Mouse (Mus musculus) CH12.LX (cell line): ENCODE data around the gene Cyp8b1. TPM values are rescaled to one million over a fixed set of nuclear protein-coding genes. Genes with fewer than 3 reads are reported as not detected.
A peak's percentile ranks its signal among the peaks of the same experiment; 100 is the strongest.

Experiments used
- DNase-seq: peaks from one replicate; pipeline ENCODE4 v3.0.0-alpha.2; 2013; ENCODE audit errors: extremely low read depth
- H3K27ac ChIP-seq: 2 replicates; pipeline ENCODE4 v1.5.1; 2012; ENCODE audit warnings: low read depth, mild to moderate bottlenecking, control low read depth, moderate library complexity; ENCODE audit not compliant: insufficient read depth
- H3K27me3 ChIP-seq: replicated peaks from 2 replicates; pipeline ENCODE3; 2012; ENCODE audit warnings: inconsistent platforms
- H3K36me3 ChIP-seq, 2 experiments: replicated peaks in 1 of 2; 2 replicates each; pipeline versions ENCODE3 to v1.6.1; 2012; ENCODE audit warnings: inconsistent platforms in 1 of 2, low read length in 1 of 2, mild to moderate bottlenecking in 1 of 2, mixed read lengths in 1 of 2, moderate library complexity in 1 of 2; ENCODE audit not compliant: control insufficient read depth in 1 of 2, insufficient read depth in 1 of 2
- H3K4me1 ChIP-seq, 2 experiments: 2 replicates each; pipeline ENCODE4 v1.6.1; 2012; ENCODE audit warnings: inconsistent platforms in 1 of 2, moderate library complexity in 1 of 2; ENCODE audit not compliant: insufficient read depth in 2 of 2, control insufficient read depth in 1 of 2
- H3K4me2 ChIP-seq: 2 replicates; pipeline ENCODE4 v1.6.1; 2012; ENCODE audit warnings: low read depth, mild to moderate bottlenecking, control low read depth; ENCODE audit not compliant: poor library complexity, insufficient read depth, severe bottlenecking
- H3K4me3 ChIP-seq, 3 experiments: fragments of 150-350 bp in 1 of 3; sonication (generic) in 1 of 3; replicated peaks in 1 of 3; 2 replicates each; pipeline versions ENCODE3 to v1.5.1; 2011 to 2012; ENCODE audit warnings: low read depth in 2 of 3, low read length in 2 of 3, mild to moderate bottlenecking in 2 of 3, moderate library complexity in 2 of 3, control low read depth in 1 of 3, improper control_type of control experiment in 1 of 3, inconsistent platforms in 1 of 3, mixed read lengths in 1 of 3; ENCODE audit not compliant: poor library complexity in 1 of 3
- H3K79me2 ChIP-seq: replicated peaks from 2 replicates; pipeline ENCODE4 v1.6.1; 2012; ENCODE audit warnings: mild to moderate bottlenecking, moderate library complexity; ENCODE audit not compliant: control insufficient read depth, poor library complexity, insufficient read depth, severe bottlenecking; ENCODE audit errors: extremely low read depth
- H3K9ac ChIP-seq: 2 replicates; pipeline ENCODE4 v1.6.1; 2012; ENCODE audit warnings: low read depth, mild to moderate bottlenecking, control low read depth, moderate library complexity; ENCODE audit not compliant: insufficient read depth
- H3K9me3 ChIP-seq: replicated peaks from 2 replicates; pipeline ENCODE3; 2012; ENCODE audit warnings: low read length, inconsistent platforms, mixed read lengths
- CHD1 ChIP-seq: IDR thresholded peaks from 2 replicates; pipeline ENCODE4 v1.6.1; 2012; ENCODE audit warnings: low read depth, low read length, improper control_type of control experiment, inconsistent platforms
- CHD2 ChIP-seq: IDR thresholded peaks from 2 replicates; pipeline ENCODE4 v1.6.1; 2011; ENCODE audit warnings: low read length, improper control_type of control experiment
- CTCF ChIP-seq, 2 experiments: IDR thresholded peaks in 1 of 2; conservative IDR thresholded peaks in 1 of 2; 2 replicates each; pipeline ENCODE4 v1.5.1; 2011 to 2012; ENCODE audit warnings: low read depth in 2 of 2, low read length in 2 of 2, improper control_type of control experiment in 1 of 2, inconsistent platforms in 1 of 2, mild to moderate bottlenecking in 1 of 2, moderate library complexity in 1 of 2
- E2F4 ChIP-seq: IDR thresholded peaks from 2 replicates; pipeline ENCODE4 v1.6.1; 2011; ENCODE audit warnings: low read depth, low read length, improper control_type of control experiment; ENCODE audit not compliant: insufficient replicate concordance
- ELF1 ChIP-seq: IDR thresholded peaks from 2 replicates; pipeline ENCODE4 v1.6.1; 2014; ENCODE audit warnings: low read depth, mild to moderate bottlenecking, inconsistent platforms, low read length, improper control_type of control experiment
- EP300 ChIP-seq: IDR thresholded peaks from 2 replicates; pipeline ENCODE4 v1.6.1; 2011; ENCODE audit warnings: low read length, improper control_type of control experiment
- ETS1 ChIP-seq: conservative IDR thresholded peaks from 2 replicates; pipeline ENCODE4 v1.6.1; 2012; ENCODE audit warnings: low read depth, mild to moderate bottlenecking, inconsistent platforms, low read length, improper control_type of control experiment, moderate library complexity
- IRF4 ChIP-seq: IDR thresholded peaks from 2 replicates; pipeline ENCODE4 v1.6.1; 2014; ENCODE audit warnings: low read depth, mild to moderate bottlenecking, inconsistent platforms, low read length, improper control_type of control experiment
- JUN ChIP-seq: IDR thresholded peaks from 2 replicates; pipeline ENCODE4 v1.6.1; 2011; ENCODE audit warnings: low read depth, mild to moderate bottlenecking, low read length, improper control_type of control experiment, moderate library complexity; ENCODE audit not compliant: insufficient read depth
- MAX ChIP-seq: IDR thresholded peaks from 2 replicates; pipeline ENCODE4 v1.6.1; 2011; ENCODE audit warnings: low read length, improper control_type of control experiment
- MEF2A ChIP-seq: IDR thresholded peaks from 2 replicates; pipeline ENCODE4 v1.6.1; 2014; ENCODE audit warnings: low read depth, mild to moderate bottlenecking, inconsistent platforms, low read length, improper control_type of control experiment, borderline replicate concordance
- NELFE ChIP-seq: IDR thresholded peaks from 2 replicates; pipeline ENCODE4 v1.6.1; 2011; ENCODE audit warnings: low read depth, low read length, improper control_type of control experiment
- NRF1 ChIP-seq: IDR thresholded peaks from 2 replicates; pipeline ENCODE4 v1.6.1; 2014; ENCODE audit warnings: low read depth, mild to moderate bottlenecking, inconsistent platforms, low read length, improper control_type of control experiment, moderate library complexity
- PAX5 ChIP-seq: IDR thresholded peaks from 2 replicates; pipeline ENCODE4 v1.6.1; 2012; ENCODE audit warnings: low read length, inconsistent platforms, mixed read lengths
- POLR2A ChIP-seq: IDR thresholded peaks from 2 replicates; pipeline ENCODE4 v1.6.1; 2011; ENCODE audit warnings: low read depth, mild to moderate bottlenecking, improper control_type of control experiment, low read length
- RAD21 ChIP-seq: IDR thresholded peaks from 2 replicates; pipeline ENCODE4 v1.6.1; 2011; ENCODE audit warnings: low read depth, mild to moderate bottlenecking, low read length, improper control_type of control experiment, moderate library complexity
- RCOR1 ChIP-seq: conservative IDR thresholded peaks from 2 replicates; pipeline ENCODE4 v1.6.1; 2012; ENCODE audit warnings: low read depth, mild to moderate bottlenecking, inconsistent platforms, low read length, improper control_type of control experiment
- SIN3A ChIP-seq: IDR thresholded peaks from 2 replicates; pipeline ENCODE4 v1.6.1; 2012; ENCODE audit warnings: low read length, improper control_type of control experiment, inconsistent platforms
- SMC3 ChIP-seq: IDR thresholded peaks from 2 replicates; pipeline ENCODE4 v1.6.1; 2011; ENCODE audit warnings: low read depth, low read length, improper control_type of control experiment
- USF1 ChIP-seq: IDR thresholded peaks from 2 replicates; pipeline ENCODE4 v1.6.1; 2014; ENCODE audit warnings: low read depth, mild to moderate bottlenecking, inconsistent platforms, low read length, improper control_type of control experiment
- USF2 ChIP-seq: conservative IDR thresholded peaks from 2 replicates; pipeline ENCODE4 v1.6.1; 2011; ENCODE audit warnings: low read depth, low read length, improper control_type of control experiment
- ZC3H11A ChIP-seq: IDR thresholded peaks from 2 replicates; pipeline ENCODE4 v1.6.1; 2012; ENCODE audit warnings: low read depth, mild to moderate bottlenecking, inconsistent platforms, low read length, improper control_type of control experiment
- ZKSCAN1 ChIP-seq: IDR thresholded peaks from 2 replicates; pipeline ENCODE4 v1.6.1; 2012; ENCODE audit warnings: low read depth, inconsistent platforms, low read length, improper control_type of control experiment, borderline replicate concordance
- dilution Hi-C: fragments of 300-500 bp; cut with MboI; formaldehyde crosslinking; loops from 2 replicates; pipeline ENCODE4 v1.14.3; 2020; ENCODE audit warnings: low sequenced_read_pairs; ENCODE audit not compliant: extremely low pct_unique_long_range_greater_than_20kb, extremely low pct_ligation_motif_present
- in situ Hi-C: fragments of 300-500 bp; cut with MboI; formaldehyde crosslinking; loops from 3 replicates; pipeline ENCODE4 v1.14.3; 2019; ENCODE audit warnings: low sequenced_read_pairs, low pct_ligation_motif_present, low pct_unique_long_range_greater_than_20kb, mixed read lengths
- polyA plus RNA-seq: library from polyadenylated mRNA; unstranded; fragments of >175 nt; gene quantifications from 2 replicates; pipeline ENCODE4 v1.2.1, GENCODE M21; 2012; ENCODE audit warnings: low read depth; ENCODE audit not compliant: insufficient read length
- total RNA-seq, 2 experiments: library from RNA; depleted of rRNA; stranded (reverse); fragments of 300-350 nt in 1 of 2; fragments of >200 nt in 1 of 2; gene quantifications; 2 replicates each; pipeline ENCODE4 v1.2.3; 2012 to 2014

Gene Cyp8b1
- total and polyA plus RNA-seq, 3 experiments: 0.27 TPM; not detected in 2

- H3K9ac ChIP-seq: no peak overlapping the region
- H3K9me3 ChIP-seq: no peaks in the 10 kb centered on the region
- DNase-seq: no peak
- H3K27me3 ChIP-seq: no peaks in the 10 kb centered on the region
- H3K4me1 ChIP-seq: peaks cover 48 to 78% of the 10 kb centered on the region in 2 experiments
- no peak overlapping the region for H3K27ac ChIP-seq
- TF ChIP-seq CTCF (conservative IDR thresholded peaks at IDR 0.05 in 1 of 2, IDR thresholded peaks at IDR 0.05 in 1 of 2; ENCODE audit: low read depth in 2 of 2, low read length in 2 of 2) (no peak), NRF1 (no peak), JUN (no peak)
- H3K36me3 ChIP-seq: peaks cover 0 to 50% of the 10 kb centered on the region in 2 experiments
- no peak overlapping the region for H3K4me3 ChIP-seq
- no peak overlapping the region for H3K4me2 ChIP-seq
- in situ Hi-C loops (no loop called here), dilution Hi-C loops (no loop called here)
- H3K79me2 ChIP-seq: no peaks in the 10 kb centered on the region
Observed at GRCm38 (mm10) chr9:121907356-121908070, 8.6 kb downstream of the Cyp8b1 start.

DNA sequence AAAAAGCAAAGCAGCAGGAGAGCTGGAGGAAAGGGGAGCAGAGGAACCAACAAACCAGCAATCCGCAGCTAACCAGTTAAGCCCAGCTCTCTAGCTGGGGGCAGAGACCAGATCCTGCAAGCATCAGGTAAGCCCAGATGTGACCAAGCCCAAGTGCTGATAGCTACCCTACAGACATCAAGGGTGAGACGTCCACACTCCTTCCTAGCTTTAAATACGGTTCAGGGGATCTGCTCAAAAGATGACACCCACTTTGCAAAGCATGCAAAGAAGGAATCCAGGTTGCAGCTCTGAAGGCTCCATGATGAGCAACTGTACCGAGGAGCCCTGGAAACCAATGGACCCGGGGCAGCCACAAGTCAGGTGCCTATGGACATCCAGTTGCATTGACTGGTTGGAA lies 9.6 kb downstream of the Cyp8b1 start:
- peaks cover 59 to 89% of the 10 kb centered on the region in 2 experiments for H3K4me1 ChIP-seq
- H3K9ac ChIP-seq: no peak overlapping the region
- dilution Hi-C loops (no loop called here), in situ Hi-C loops (no loop called here)
- H3K79me2 ChIP-seq: no peaks in the 10 kb centered on the region
- 0 out of 2 replicates have a peak overlapping the region, but pooled peaks have one; percentile 30 for H3K4me2 ChIP-seq
- TF ChIP-seq CHD2: no peak
- no peak for TF ChIP-seq RAD21
- no peak for TF ChIP-seq RCOR1
- no peak for TF ChIP-seq MEF2A
- no peak for TF ChIP-seq ETS1
- TF ChIP-seq POLR2A: no peak
- TF ChIP-seq NRF1: no peak
- no peak for TF ChIP-seq EP300
- TF ChIP-seq PAX5: no peak
- no peak for TF ChIP-seq MAX
- H3K9me3 ChIP-seq: no peaks in the 10 kb centered on the region
- no peak overlapping the region for H3K27ac ChIP-seq
- DNase-seq: no peak
- no peak overlapping the region for H3K4me3 ChIP-seq
- H3K27me3 ChIP-seq: no peaks in the 10 kb centered on the region
- H3K36me3 ChIP-seq: peaks cover 0 to 44% of the 10 kb centered on the region in 2 experiments

GRCm38 (mm10) chr9:121905556-121906185 lies 10.4 kb downstream of the Cyp8b1 start:
- Histone ChIP-seq H3K9ac (peak overlapping the region; percentile 29; the same call in 1 of the 2 replicates), H3K79me2 (no peaks in the 10 kb centered on the region), H3K9me3 (no peaks in the 10 kb centered on the region), H3K36me3 (peaks cover 0 to 38% of the 10 kb centered on the region in 2 experiments), H3K27me3 (no peaks in the 10 kb centered on the region), H3K4me3 (no peak overlapping the region), H3K4me1 (peaks cover 66 to 97% of the 10 kb centered on the region in 2 experiments), H3K27ac (peak overlapping the region; percentile 72), H3K4me2 (peak overlapping the region; percentile 49)
- DNase-seq: peak; percentile 75
- in situ Hi-C loops: no loop called here
- dilution Hi-C loops: no loop called here
- TF ChIP-seq USF1: no peak
- TF ChIP-seq CHD1: no peak
- peak; percentile 40 for TF ChIP-seq IRF4
- no peak for TF ChIP-seq SIN3A
- TF ChIP-seq MAX: no peak
- peak; percentile 25; the same call in 1 of the 2 replicates for TF ChIP-seq ETS1
- peak; percentile 48; the same call in 1 of the 2 replicates for TF ChIP-seq EP300
- TF ChIP-seq SMC3: no peak
- TF ChIP-seq ELF1: no peak
- no peak for TF ChIP-seq POLR2A
- TF ChIP-seq E2F4: no peak
- no peak for TF ChIP-seq NELFE
- TF ChIP-seq USF2: no peak
- TF ChIP-seq ZKSCAN1: no peak
- no peak for TF ChIP-seq RCOR1
- no peak for TF ChIP-seq ZC3H11A
- TF ChIP-seq JUN: peak; percentile 28; the same call in 1 of the 2 replicates
- TF ChIP-seq CTCF (conservative IDR thresholded peaks at IDR 0.05 in 1 of 2, IDR thresholded peaks at IDR 0.05 in 1 of 2; ENCODE audit: low read depth in 2 of 2, low read length in 2 of 2): peak in 1 of 2 experiments; percentile 25; a peak in 1 of 4 replicates
